ENCODE assay signal across 15 mouse cellular contexts in genomic region chr10:43983866-43984265, GRCm38 (mm10).
"Had no signal": no experiment of that assay in that cellular context is flagged by ENCODE, and none has a peak within 500 bp of the region (broad histone marks: within the 10 kb centered on the region; RNA-seq: fewer than 3 reads in every experiment).

No protein-coding gene starts in this region.

- H3K4me1 ChIP-seq: limb, embryonic 10.5 days; liver, embryonic 15.5 days; neural tube, embryonic 13.5 days had no signal

- H3K9me3 ChIP-seq: limb, embryonic 10.5 days; liver, embryonic 15.5 days; neural tube, embryonic 13.5 days had no signal

- H3K27me3 ChIP-seq: liver, embryonic 15.5 days; neural tube, embryonic 13.5 days had no signal

- H3K9ac ChIP-seq: liver, embryonic 15.5 days; neural tube, embryonic 13.5 days had no signal

- H3K36me3 ChIP-seq: limb, embryonic 10.5 days; liver, embryonic 15.5 days; neural tube, embryonic 13.5 days had no signal

- H3K4me2 ChIP-seq: liver, embryonic 11.5 days; liver, embryonic 15.5 days; neural tube, embryonic 13.5 days had no signal

- H3K4me3 ChIP-seq: layer of hippocampus, adult 2 months; limb, embryonic 10.5 days; liver, embryonic 15.5 days; neural tube, embryonic 13.5 days had no signal

- DNase-seq: kidney, postnatal 4 days; lung, adult 2 months; lung, postnatal 36 days; midbrain, embryonic 14.5 days; right cerebral cortex, adult 18-20 months; right cerebral cortex, postnatal 25 days; thymus, adult 18-20 months; thymus, postnatal 25 days had no signal

- H3K27ac ChIP-seq: kidney, postnatal 0 days; layer of hippocampus, adult 2 months; limb, embryonic 10.5 days; liver, embryonic 15.5 days; neural tube, embryonic 13.5 days had no signal

- ATAC-seq: lung, postnatal 0 days had no signal
